Mouse (Mus musculus) myocyte (in vitro differentiated cells): ENCODE measurements at regions not wholly inside any gene's neighbourhood (a gene's known extent, or its start where the extent isn't known, plus 50 kb on each side); places are given as distances from the start of the nearest gene placed in this dataset.

Experiments used
- H3K27me3 ChIP-seq: one replicate; pipeline ENCODE4 v1.6.1; 2011; ENCODE audit not compliant: control insufficient read depth, insufficient read depth, insufficient read length
- H3K36me3 ChIP-seq: one replicate; pipeline ENCODE4 v1.6.1; 2011; ENCODE audit not compliant: control insufficient read depth, insufficient read depth
- H3K4me2 ChIP-seq: one replicate; pipeline ENCODE4 v1.6.1; 2011; ENCODE audit warnings: low read depth, control low read depth
- H3K4me3 ChIP-seq: one replicate; pipeline ENCODE4 v1.5.1; 2011; ENCODE audit warnings: mild to moderate bottlenecking, control low read depth, moderate library complexity
- H3K79me2 ChIP-seq: one replicate; pipeline ENCODE4 v1.6.1; 2011; ENCODE audit not compliant: control insufficient read depth, insufficient read depth
- H3ac ChIP-seq: one replicate; pipeline ENCODE4 v1.6.1; 2011; ENCODE audit not compliant: control insufficient read depth, insufficient read length
- CEBPB ChIP-seq: IDR thresholded peaks from 2 replicates; pipeline ENCODE4 v1.6.1; 2011; ENCODE audit warnings: mild to moderate bottlenecking, moderate library complexity; ENCODE audit not compliant: poor library complexity, insufficient read depth, severe bottlenecking
- E2F4 ChIP-seq: IDR thresholded peaks from one replicate; pipeline ENCODE4 v1.6.1; 2011; ENCODE audit warnings: mild to moderate bottlenecking, control low read depth, moderate library complexity; ENCODE audit not compliant: insufficient read depth
- MAX ChIP-seq: IDR thresholded peaks from one replicate; pipeline ENCODE4 v1.6.1; 2011; ENCODE audit warnings: low read depth, mild to moderate bottlenecking, control low read depth
- MYOD1 ChIP-seq, 3 experiments: IDR thresholded peaks; one replicate each; pipeline ENCODE4 v1.6.1; 2011; ENCODE audit warnings: control low read depth in 2 of 3, low read depth in 2 of 3, mild to moderate bottlenecking in 2 of 3, moderate library complexity in 1 of 3; ENCODE audit not compliant: insufficient read length in 2 of 3, control insufficient read depth in 1 of 3
- MYOG ChIP-seq, 3 experiments: IDR thresholded peaks; one replicate each; pipeline ENCODE4 v1.6.1; 2011; ENCODE audit warnings: control low read depth in 2 of 3, low read depth in 2 of 3, mild to moderate bottlenecking in 2 of 3; ENCODE audit not compliant: insufficient read length in 2 of 3, control insufficient read depth in 1 of 3, insufficient read depth in 1 of 3
- POLR2A ChIP-seq: IDR thresholded peaks from one replicate; pipeline ENCODE4 v1.6.1; 2011; ENCODE audit warnings: low read depth, mild to moderate bottlenecking, control low read depth, moderate library complexity; ENCODE audit not compliant: insufficient read length
- POLR2AphosphoS2 ChIP-seq: IDR thresholded peaks from one replicate; pipeline ENCODE4 v1.6.1; 2011; ENCODE audit warnings: low read depth, control low read depth; ENCODE audit not compliant: insufficient read length
- REST ChIP-seq: IDR thresholded peaks from one replicate; pipeline ENCODE4 v1.6.1; 2011; ENCODE audit warnings: mild to moderate bottlenecking, control low read depth, moderate library complexity; ENCODE audit not compliant: insufficient read depth, insufficient read length
- SRF ChIP-seq: IDR thresholded peaks from one replicate; pipeline ENCODE4 v1.6.1; 2011; ENCODE audit warnings: low read depth; ENCODE audit not compliant: control insufficient read depth, insufficient read length
- TCF12 ChIP-seq: IDR thresholded peaks from one replicate; pipeline ENCODE4 v1.6.1; 2011; ENCODE audit warnings: mild to moderate bottlenecking, control low read depth; ENCODE audit not compliant: poor library complexity, insufficient read depth, severe bottlenecking
- TCF3 ChIP-seq: IDR thresholded peaks from one replicate; pipeline ENCODE4 v1.6.1; 2011; ENCODE audit warnings: low read depth, control low read depth; ENCODE audit not compliant: insufficient read length
- USF1 ChIP-seq: IDR thresholded peaks from one replicate; pipeline ENCODE4 v1.6.1; 2011; ENCODE audit warnings: low read depth, mild to moderate bottlenecking, control low read depth, moderate library complexity

GRCm38 (mm10) chr14:24606444-24607173 lies 119.7 kb downstream of the Rps24 start:
- Histone ChIP-seq H3ac (no peak overlapping the region), H3K27me3 (peaks cover 5% of the 10 kb centered on the region), H3K4me3 (no peak overlapping the region), H3K36me3 (no peaks in the 10 kb centered on the region), H3K4me2 (peak overlapping the region; percentile 33), H3K79me2 (no peaks in the 10 kb centered on the region)
- TF ChIP-seq TCF12 = no peak
- TF ChIP-seq CEBPB = no peak
- no peak for TF ChIP-seq E2F4
- no peak for TF ChIP-seq USF1
- TF ChIP-seq MAX = no peak
- TF ChIP-seq REST = no peak
- TF ChIP-seq POLR2A = no peak
- TF ChIP-seq MYOD1 (IDR thresholded peaks at IDR 0.05; ENCODE audit: control insufficient read depth in 1 of 3, insufficient read length in 2 of 3, low read depth in 2 of 3) = no peak
- no peak for TF ChIP-seq MYOG (IDR thresholded peaks at IDR 0.05; ENCODE audit: control insufficient read depth in 1 of 3, insufficient read depth in 1 of 3, insufficient read length in 2 of 3, low read depth in 2 of 3)
- TF ChIP-seq POLR2AphosphoS2 = no peak
- no peak for TF ChIP-seq SRF

- Histone ChIP-seq H3K4me2 (no peak overlapping the region), H3ac (no peak overlapping the region), H3K36me3 (no peaks in the 10 kb centered on the region), H3K79me2 (no peaks in the 10 kb centered on the region), H3K4me3 (no peak overlapping the region), H3K27me3 (no peaks in the 10 kb centered on the region)
- TF ChIP-seq MYOG (IDR thresholded peaks at IDR 0.05; ENCODE audit: control insufficient read depth in 1 of 3, insufficient read depth in 1 of 3, insufficient read length in 2 of 3, low read depth in 2 of 3) (no peak), POLR2A (no peak), CEBPB (no peak), MYOD1 (IDR thresholded peaks at IDR 0.05; ENCODE audit: control insufficient read depth in 1 of 3, insufficient read length in 2 of 3, low read depth in 2 of 3) (no peak), POLR2AphosphoS2 (no peak), TCF12 (no peak), USF1 (no peak), SRF (no peak), REST (no peak), TCF3 (no peak), E2F4 (no peak), MAX (no peak)
Measured at GRCm38 (mm10) chr14:24608356-24608755, 121.4 kb downstream of the Rps24 start.

GRCm38 (mm10) chr14:24612254-24612995 lies 125.5 kb downstream of the Rps24 start:
- H3K27me3 ChIP-seq = peaks cover 7% of the 10 kb centered on the region
- H3K4me3 ChIP-seq = no peak overlapping the region
- no peaks in the 10 kb centered on the region for H3K36me3 ChIP-seq
- H3ac ChIP-seq = no peak overlapping the region
- TF ChIP-seq E2F4 (no peak), TCF12 (no peak), TCF3 (no peak), CEBPB (no peak), MYOD1 (IDR thresholded peaks at IDR 0.05; ENCODE audit: control insufficient read depth in 1 of 3, insufficient read length in 2 of 3, low read depth in 2 of 3) (no peak), POLR2AphosphoS2 (no peak), USF1 (no peak), MAX (no peak), REST (no peak), POLR2A (no peak), SRF (no peak), MYOG (IDR thresholded peaks at IDR 0.05; ENCODE audit: control insufficient read depth in 1 of 3, insufficient read depth in 1 of 3, insufficient read length in 2 of 3, low read depth in 2 of 3) (no peak)
- no peak overlapping the region for H3K4me2 ChIP-seq
- no peaks in the 10 kb centered on the region for H3K79me2 ChIP-seq

GRCm38 (mm10) chr14:24615776-24616175 lies 128.9 kb downstream of the Rps24 start:
- Histone ChIP-seq H3K79me2 (no peaks in the 10 kb centered on the region), H3ac (no peak overlapping the region), H3K36me3 (no peaks in the 10 kb centered on the region), H3K4me2 (no peak overlapping the region), H3K4me3 (no peak overlapping the region), H3K27me3 (peaks cover 14% of the 10 kb centered on the region)
- TF ChIP-seq MYOD1 (IDR thresholded peaks at IDR 0.05; ENCODE audit: control insufficient read depth in 1 of 3, insufficient read length in 2 of 3, low read depth in 2 of 3) (no peak), MAX (no peak), TCF3 (no peak), MYOG (IDR thresholded peaks at IDR 0.05; ENCODE audit: control insufficient read depth in 1 of 3, insufficient read depth in 1 of 3, insufficient read length in 2 of 3, low read depth in 2 of 3) (no peak), SRF (no peak), REST (no peak), CEBPB (no peak), USF1 (no peak), E2F4 (no peak), POLR2AphosphoS2 (no peak), TCF12 (no peak)
